Comparison of ENCODE assay signal across 11 mouse cellular contexts in genomic region chr10:121972249-121972892, GRCm38 (mm10).
A peak's percentile ranks its signal among the peaks of the same experiment; 100 is the strongest.
DNase-seq lines count a peak whose midpoint lies in the region; ATAC-seq lines count a peak whose summit lies in the region.
"Had no signal": no experiment of that assay in that cellular context is flagged by ENCODE, and none has a peak within 500 bp of the region (broad histone marks: within the 10 kb centered on the region; RNA-seq: fewer than 3 reads in every experiment).

No protein-coding gene starts in this region.

- H3K9me3 ChIP-seq in heart, embryonic 11.5 days (replicated peaks; ENCODE audit: control insufficient read depth, low read length), result no peaks in the 10 kb centered on the region
- no peaks in the 10 kb centered on the region for H3K9me3 ChIP-seq in limb, embryonic 12.5 days
- no peaks in the 10 kb centered on the region for H3K9me3 ChIP-seq in stomach, embryonic 14.5 days (ENCODE audit: control insufficient read depth, low read depth, low read length)
- H3K9me3 ChIP-seq: hindbrain, embryonic 15.5 days had no signal

- no peak overlapping the region for H3K4me2 ChIP-seq in heart, embryonic 11.5 days
- no peak overlapping the region for H3K4me2 ChIP-seq in limb, embryonic 12.5 days
- no peak overlapping the region for H3K4me2 ChIP-seq in stomach, embryonic 14.5 days (replicated peaks; ENCODE audit: low read depth, low read length)
- H3K4me2 ChIP-seq: hindbrain, embryonic 15.5 days had no signal

- H3K4me3 ChIP-seq in heart, embryonic 11.5 days (ENCODE audit: low read depth, low read length), result no peak overlapping the region
- H3K4me3 ChIP-seq in limb, embryonic 12.5 days (replicated peaks), result no peak overlapping the region
- no peak overlapping the region for H3K4me3 ChIP-seq in stomach, embryonic 14.5 days (ENCODE audit: low read depth, low read length)
- H3K4me3 ChIP-seq: hindbrain, embryonic 15.5 days had no signal

- H3K27ac ChIP-seq in heart, embryonic 11.5 days (ENCODE audit: low read depth, low read length), result peak overlapping the region; percentile 15; the same call in 1 of the 2 replicates
- peak overlapping the region; percentile 51; the same call in 1 of the 2 replicates for H3K27ac ChIP-seq in limb, embryonic 12.5 days
- no peak overlapping the region for H3K27ac ChIP-seq in stomach, embryonic 14.5 days (ENCODE audit: low read length)

- H3K4me1 ChIP-seq in heart, embryonic 11.5 days (ENCODE audit: control insufficient read depth, insufficient read depth, low read length), result peaks cover 22% of the 10 kb centered on the region
- H3K4me1 ChIP-seq in limb, embryonic 12.5 days (replicated peaks), result peaks cover 55% of the 10 kb centered on the region
- peaks cover 15% of the 10 kb centered on the region; the same call in 1 of the 2 replicates for H3K4me1 ChIP-seq in stomach, embryonic 14.5 days (ENCODE audit: control insufficient read depth, insufficient read depth, low read length)

- no peak for DNase-seq in heart, adult 18-20 months
- peak; percentile 15 to 40 for DNase-seq in lung, adult 18-20 months
- DNase-seq in lung, postnatal 14 days, result no peak
- DNase-seq in cerebellum, postnatal 14 days, result no peak
- no peak for DNase-seq in right cerebral cortex, postnatal 14 days
- DNase-seq: cerebellum, postnatal 10 days had no signal

- no peak overlapping the region for H3K9ac ChIP-seq in heart, embryonic 11.5 days (ENCODE audit: low read depth, low read length)
- no peak overlapping the region for H3K9ac ChIP-seq in limb, embryonic 12.5 days (replicated peaks)
- H3K9ac ChIP-seq in stomach, embryonic 14.5 days (replicated peaks; ENCODE audit: low read depth, low read length), result no peak overlapping the region
- H3K9ac ChIP-seq: hindbrain, embryonic 15.5 days had no signal

- no peak for ATAC-seq in heart, embryonic 11.5 days (replicated peaks; ENCODE audit: insufficient number of reproducible peaks, low FRiP score, low TSS enrichment)
- no peak for ATAC-seq in limb, embryonic 12.5 days (ENCODE audit: insufficient number of reproducible peaks, insufficient read depth, low FRiP score, low TSS enrichment, low read depth)
- ATAC-seq in stomach, embryonic 14.5 days (ENCODE audit: insufficient number of reproducible peaks, insufficient read depth, low FRiP score, low read depth), result peak; percentile 70

- H3K36me3 ChIP-seq in heart, embryonic 11.5 days (ENCODE audit: control insufficient read depth, insufficient read depth, low read length), result no peaks in the 10 kb centered on the region
- H3K36me3 ChIP-seq in limb, embryonic 12.5 days, result no peaks in the 10 kb centered on the region
- no peaks in the 10 kb centered on the region for H3K36me3 ChIP-seq in stomach, embryonic 14.5 days (ENCODE audit: control insufficient read depth, insufficient read depth, low read length)
- H3K36me3 ChIP-seq: G1E; hindbrain, embryonic 15.5 days had no signal

- no peaks in the 10 kb centered on the region for H3K27me3 ChIP-seq in heart, embryonic 11.5 days (ENCODE audit: control insufficient read depth, insufficient read depth, low read length)
- H3K27me3 ChIP-seq in limb, embryonic 12.5 days, result no peaks in the 10 kb centered on the region
- H3K27me3 ChIP-seq in stomach, embryonic 14.5 days (ENCODE audit: control insufficient read depth, insufficient read depth, low read length), result no peaks in the 10 kb centered on the region
- H3K27me3 ChIP-seq: hindbrain, embryonic 15.5 days had no signal

- 78% methylated on average over 10 of the region's 10 CpGs for WGBS in heart, embryonic 11.5 days (ENCODE audit: insufficient replicate concordance)
- 73% methylated on average over 10 of the region's 10 CpGs for WGBS in limb, embryonic 12.5 days
- 76% methylated on average over 10 of the region's 10 CpGs for WGBS in stomach, embryonic 14.5 days

Comparison
In these comparisons a context has a peak if more than half of its experiments do, and no peak if none do; other contexts are left out.
1. DNase-seq: peak in lung, adult 18-20 months (2 of 2); none in heart, adult 18-20 months (0 of 2), lung, postnatal 14 days (single experiment), cerebellum, postnatal 14 days (0 of 2) and right cerebral cortex, postnatal 14 days (single experiment).